Mouse (Mus musculus) intestine, postnatal 0 days (tissue): ENCODE results near the gene Mvb12b. TPM values are rescaled to one million over a fixed set of nuclear protein-coding genes. Genes with fewer than 3 reads are reported as not detected.

Experiments
- ATAC-seq: fragments of 200-750 bp; cut with Nextera tagmentation; 2 replicates; pipeline ENCODE4 v1.8.0; 2017; ENCODE audit warnings: mild to moderate bottlenecking, moderate TSS enrichment, moderate library complexity
- H3K27ac ChIP-seq: fragments of 300-500 bp; sonication (generic); 2 replicates; pipeline ENCODE4 v1.5.1; 2014; ENCODE audit warnings: mild to moderate bottlenecking, low read depth, low read length, moderate library complexity
- H3K27me3 ChIP-seq: fragments of 300-500 bp; sonication (generic); replicated peaks from 2 replicates; pipeline ENCODE4 v1.6.1; 2014; ENCODE audit warnings: low read length, mixed read lengths; ENCODE audit not compliant: control insufficient read depth, insufficient read depth
- H3K36me3 ChIP-seq: fragments of 300-500 bp; sonication (generic); 2 replicates; pipeline ENCODE4 v1.6.1; 2014; ENCODE audit warnings: mild to moderate bottlenecking, moderate library complexity; ENCODE audit not compliant: control insufficient read depth, insufficient read depth
- H3K4me1 ChIP-seq: fragments of 300-500 bp; sonication (generic); replicated peaks from 2 replicates; pipeline ENCODE4 v1.6.1; 2014; ENCODE audit warnings: antibody characterized with exemption, low read length, mixed read lengths; ENCODE audit not compliant: control insufficient read depth, insufficient read depth
- H3K4me2 ChIP-seq: fragments of 300-500 bp; sonication (generic); replicated peaks from 2 replicates; pipeline ENCODE4 v1.6.1; 2014; ENCODE audit warnings: low read depth, mild to moderate bottlenecking, moderate library complexity
- H3K4me3 ChIP-seq: fragments of 300-500 bp; sonication (generic); 2 replicates; pipeline ENCODE4 v1.5.1; 2014; ENCODE audit warnings: low read depth, low read length
- H3K9ac ChIP-seq: fragments of 300-500 bp; sonication (generic); 2 replicates; pipeline ENCODE4 v1.6.1; 2014; ENCODE audit warnings: mild to moderate bottlenecking, low read depth, low read length
- H3K9me3 ChIP-seq: fragments of 300-500 bp; sonication (generic); 2 replicates; pipeline ENCODE4 v1.6.1; 2016; ENCODE audit warnings: mixed run types; ENCODE audit not compliant: control insufficient read depth
- CTCF ChIP-seq: sonication (generic); IDR thresholded peaks from 2 replicates; pipeline ENCODE4 v1.5.1; 2016; ENCODE audit warnings: low read depth, mild to moderate bottlenecking, control low read depth, antibody characterized with exemption, moderate library complexity
- WGBS: fragments of 180-500 bp; shearing (Covaris S2); extraction: QIAGEN DNeasy Blood & Tissue Kit; methylation state at CpG from one replicate; pipeline ENCODE4 v1.1.7; 2014; 5-methylcytosine and 5-hydroxymethylcytosine counted together
- polyA plus RNA-seq: library from polyadenylated mRNA; unstranded; fragments of >200 nt; fragmentation: Nextera tagmentation; extraction: Ambion mirVana; gene quantifications from 2 replicates; pipeline ENCODE4 v1.2.1, GENCODE M21; 2015

Gene Mvb12b
- polyA plus RNA-seq, 1 experiment from 2014 or later: 6.7 TPM

DNA sequence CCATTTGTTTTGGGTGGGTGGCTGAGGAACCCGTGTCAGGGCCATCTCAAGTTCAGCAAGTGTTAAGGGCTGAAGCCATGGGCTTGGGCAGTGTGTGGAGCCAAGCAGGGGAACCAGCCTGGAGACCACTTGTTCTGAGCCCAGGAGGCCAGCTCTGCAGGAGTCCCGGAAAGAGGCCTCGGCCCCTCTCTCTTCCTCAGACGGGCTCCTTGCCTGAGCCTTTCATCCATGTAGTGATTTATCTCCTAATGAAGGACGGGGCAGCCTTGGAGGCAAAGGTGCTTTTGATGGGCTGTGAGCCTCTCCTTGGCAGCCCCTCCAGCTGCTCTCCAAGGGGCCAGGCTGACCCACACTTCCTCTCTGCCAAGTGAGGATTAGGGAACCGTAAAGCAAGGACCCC, 204.7 kb downstream of the Mvb12b start:
- no peaks in the 10 kb centered on the region for H3K36me3 ChIP-seq
- TF ChIP-seq CTCF: no peak
- 59% methylated on average over 6 of the region's 6 CpGs for WGBS
- H3K9ac ChIP-seq: no peak overlapping the region
- no peak for ATAC-seq
- no peak overlapping the region for H3K4me3 ChIP-seq
- 0 out of 2 replicates have a peak, but pooled peaks cover 4% of the 10 kb centered on the region for H3K27me3 ChIP-seq
- no peak overlapping the region for H3K4me2 ChIP-seq
- no peaks in the 10 kb centered on the region for H3K4me1 ChIP-seq
- H3K27ac ChIP-seq: no peak overlapping the region
- no peaks in the 10 kb centered on the region for H3K9me3 ChIP-seq

DNA sequence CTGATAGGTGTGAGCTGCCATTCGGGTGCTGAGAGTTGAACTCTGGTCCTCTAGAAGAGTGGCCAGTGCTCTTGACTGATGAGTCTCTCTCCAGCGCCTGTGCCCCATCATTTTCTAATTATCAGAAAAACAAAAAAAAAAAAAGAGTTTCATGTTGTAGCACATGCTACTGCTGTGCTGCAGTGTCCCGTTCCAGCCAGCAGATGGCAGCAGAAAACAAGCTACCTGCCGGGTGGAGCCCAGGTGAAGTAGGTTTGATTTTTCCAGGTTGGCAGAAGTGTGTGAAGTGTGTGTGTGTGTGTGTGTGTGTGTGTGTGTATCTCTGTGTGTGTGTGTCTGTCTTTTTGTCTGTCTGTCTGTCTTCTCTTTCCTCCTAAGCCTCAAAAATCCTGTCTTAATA, 205.5 kb downstream of the Mvb12b start:
- no peak overlapping the region for H3K4me3 ChIP-seq
- 0 out of 2 replicates have a peak, but pooled peaks cover 4% of the 10 kb centered on the region for H3K27me3 ChIP-seq
- WGBS: 6% methylated on average over 4 of the region's 4 CpGs
- H3K9me3 ChIP-seq: no peaks in the 10 kb centered on the region
- H3K4me1 ChIP-seq: no peaks in the 10 kb centered on the region
- ATAC-seq: no peak
- H3K27ac ChIP-seq: no peak overlapping the region
- H3K9ac ChIP-seq: no peak overlapping the region
- H3K4me2 ChIP-seq: no peak overlapping the region
- peak; percentile 95 for TF ChIP-seq CTCF
- H3K36me3 ChIP-seq: no peaks in the 10 kb centered on the region

Other genes starting within 250 kb of the Mvb12b start
- not detected in 2 replicates for gene Lmx1b, start 247.4 kb downstream of the Mvb12b start, polyA plus RNA-seq